Mouse (Mus musculus) adrenal gland (tissue): ENCODE results near the gene Fam221b.

Experiments
- intact Hi-C: fragments of 180-260 bp; cut with DNase I; formaldehyde crosslinking; loops from one replicate; pipeline ENCODE4 v1.15.1; 2025
- microRNA-seq, 2 experiments: library from miRNA; unstranded; fragments of <30 nt; microRNA quantifications; one replicate each; pipeline ENCODE4; 2019

Fam221b gene

DNA sequence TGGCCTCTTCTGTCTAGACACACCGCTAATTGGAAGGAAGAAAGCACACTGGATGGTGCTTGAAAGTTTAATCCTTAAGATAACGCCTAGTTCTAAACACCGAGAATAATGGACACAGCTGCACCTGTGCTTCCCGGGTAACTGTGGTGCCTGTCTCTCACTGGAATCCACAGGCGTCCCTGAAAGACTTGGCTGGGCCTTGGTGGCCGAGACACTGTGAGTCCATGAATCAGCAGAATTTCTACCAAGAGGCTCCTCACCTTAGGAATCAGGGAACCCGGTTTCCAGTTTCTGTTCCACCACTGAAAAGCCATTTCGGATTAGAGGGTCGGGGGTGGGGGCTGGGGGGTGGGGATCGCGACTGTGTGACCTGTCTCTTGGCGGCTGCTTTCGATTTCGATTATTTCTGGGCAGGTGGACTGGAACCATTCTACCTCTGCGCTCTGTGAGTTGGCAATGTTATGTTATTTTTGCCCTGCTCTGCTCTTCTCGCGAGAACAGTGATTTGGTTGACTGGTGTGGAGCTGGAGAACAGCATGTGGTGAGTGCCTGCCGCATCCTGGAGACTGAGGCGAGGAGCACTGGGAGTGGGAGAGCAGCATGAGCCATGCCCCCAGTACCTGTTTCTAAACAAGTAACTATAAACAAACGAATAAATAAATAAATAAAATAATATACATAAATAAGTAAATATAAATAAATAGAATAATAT is 39.7 kb downstream of the Fam221b start:
- intact Hi-C loops = no loop called here

- intact Hi-C loops = no loop called here
Observed at GRCm38 (mm10) chr4:43620146-43620778, 48.7 kb downstream of the Fam221b start.

DNA sequence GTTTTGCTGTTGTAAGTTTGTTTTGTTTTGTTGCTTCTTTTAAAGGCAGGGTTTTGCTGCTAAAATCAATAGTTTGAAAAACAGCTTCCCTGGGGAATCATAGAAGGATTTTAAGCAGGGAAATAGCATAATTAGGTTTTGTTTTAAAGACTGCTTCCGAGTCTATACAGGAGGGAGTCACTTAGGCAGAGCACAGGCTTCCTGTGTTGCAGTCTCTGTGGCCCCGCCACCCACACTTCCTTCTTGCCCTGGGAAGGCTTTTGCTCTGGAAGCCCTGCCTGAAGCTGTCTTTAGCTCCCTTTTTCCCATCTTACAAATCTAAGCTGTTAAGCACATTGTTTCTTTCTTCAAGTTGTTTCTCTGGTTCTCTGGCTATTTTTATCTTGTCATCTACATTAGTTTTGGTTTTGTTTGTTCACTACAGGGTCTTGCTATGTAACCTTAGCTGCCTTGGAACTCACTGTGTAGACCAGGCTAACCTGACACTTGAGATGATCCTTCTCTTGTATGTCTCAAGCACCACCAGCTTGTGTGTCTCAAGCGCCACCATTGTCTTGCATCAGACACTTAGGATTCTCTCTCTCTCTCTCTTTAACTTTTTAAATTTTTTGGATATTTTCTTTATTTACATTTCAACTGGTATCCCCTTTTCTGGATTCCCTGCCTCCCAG is 55.8 kb downstream of the Fam221b start:
- intact Hi-C loops = no loop called here

GRCm38 (mm10) chr4:43612534-43612933 is 56.4 kb downstream of the Fam221b start:
- intact Hi-C loops = no loop called here

Small RNA genes within 50 kb of the gene (microRNA-seq; reads per million reads assigned to microRNA genes)
- 0.12 to 0.23 reads per million in 2 experiments for gene Gm25262
